Mouse (Mus musculus): ENCODE data around the gene Olfr458. TPM values are rescaled to one million over a fixed set of nuclear protein-coding genes. Genes with fewer than 3 reads are reported as not detected.

The Olfr458 gene
- total RNA-seq, 2 experiments from 2014 or later, result not detected

Other genes starting within 250 kb of the Olfr458 start
- not detected for gene Tas2r144, start 249.9 kb downstream of the Olfr458 start, total RNA-seq (2021)
- 100 to 1,000 TPM; 119 to 129 TPM for gene Gstk1, start 219.3 kb downstream of the Olfr458 start, total RNA-seq (2021)
- under 1 TPM in 1 of 2 experiments, not detected in 1; 0.29 TPM for gene Tmem139, start 203.2 kb downstream of the Olfr458 start, total RNA-seq (2021)
- gene Casp2, start 200.2 kb downstream of the Olfr458 start, total RNA-seq (2021), result 10 to 100 TPM; 10.5 to 11.7 TPM
- gene Clcn1, start 178.5 kb downstream of the Olfr458 start, total RNA-seq (2021), result 1 to 10 TPM; 4.3 to 4.9 TPM
- gene Fam131b, start 140.6 kb downstream of the Olfr458 start, total RNA-seq (2021), result 1 to 10 TPM in 1 of 2 experiments, under 1 TPM in 1; 0.59 to 1.1 TPM
- 10 to 100 TPM; 57.1 to 59.8 TPM for gene Zyx, start 115.6 kb downstream of the Olfr458 start, total RNA-seq (2021)
- under 1 TPM; 0.26 to 0.31 TPM for gene Epha1, start 91.9 kb downstream of the Olfr458 start, total RNA-seq (2021)
- gene Tas2r143, start 65.0 kb downstream of the Olfr458 start, total RNA-seq (2021), result under 1 TPM in 1 of 2 experiments, not detected in 1; 0.39 TPM
- not detected for gene Tas2r135, start 59.8 kb downstream of the Olfr458 start, total RNA-seq (2021)
- not detected for gene Tas2r126, start 30.7 kb downstream of the Olfr458 start, total RNA-seq (2021)
- not detected for gene Olfr457, start 11.1 kb upstream of the Olfr458 start, total RNA-seq (2021)
- not detected for gene Olfr456, start 22.0 kb upstream of the Olfr458 start, total RNA-seq (2021)
- gene Olfr455, start 82.4 kb upstream of the Olfr458 start, total RNA-seq (2021), result not detected
- not detected for gene Tcaf3, start 132.5 kb upstream of the Olfr458 start, total RNA-seq (2021)
- 1 to 10 TPM; 3.3 to 3.6 TPM for gene Tcaf2, start 180.1 kb upstream of the Olfr458 start, total RNA-seq (2021)
- 10 to 100 TPM; 12.3 to 15.9 TPM for gene Tcaf1, start 244.9 kb upstream of the Olfr458 start, total RNA-seq (2021)